Mouse (Mus musculus): Measurements from ENCODE around the gene Lekr1. TPM values are rescaled to one million over a fixed set of nuclear protein-coding genes. Genes with fewer than 3 reads are reported as not detected.

The Lekr1 gene
- total and polyA plus RNA-seq, 3 experiments, result 1.8 to 2.5 TPM; not detected in 1

DNA sequence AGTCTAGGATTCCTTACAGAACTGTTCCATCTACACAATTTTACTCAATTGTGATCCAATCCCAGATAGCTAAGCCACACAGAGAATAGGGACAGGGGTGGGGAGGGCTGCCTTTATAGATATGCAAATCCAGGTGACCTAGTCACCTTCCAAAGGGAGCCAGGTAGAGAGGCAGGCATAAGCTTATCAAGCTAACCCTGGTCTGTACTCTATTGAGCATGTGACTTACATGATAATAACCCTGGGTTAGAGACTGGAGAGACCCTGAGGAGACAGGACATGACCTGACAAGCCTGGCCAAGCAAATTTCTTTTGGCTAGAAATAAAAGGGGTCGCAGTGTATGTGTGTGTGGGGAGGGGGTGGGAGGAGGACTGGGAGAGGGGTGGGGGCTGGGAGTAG, 17.1 kb upstream of the Lekr1 start:
- Histone ChIP-seq H3K4me1 (ENCODE audit: control insufficient read depth in 1 of 2, insufficient read depth in 2 of 2, low read length in 2 of 2) (no peaks in the 10 kb centered on the region), H3K9me3 (replicated peaks; ENCODE audit: insufficient read depth, low read length) (no peaks in the 10 kb centered on the region), H3K9ac (ENCODE audit: control insufficient read depth, low read depth, low read length, poor library complexity, severe bottlenecking) (no peak overlapping the region), H3K4me3 (ENCODE audit: control insufficient read depth in 1 of 2, insufficient read depth in 1 of 2, low read depth in 2 of 2, low read length in 2 of 2) (no peak overlapping the region), H3K27ac (ENCODE audit: control insufficient read depth, low read depth, low read length) (no peak overlapping the region), H3K36me3 (ENCODE audit: control insufficient read depth in 1 of 2, insufficient read depth in 2 of 2, low read length in 2 of 2) (no peaks in the 10 kb centered on the region), H3K79me2 (ENCODE audit: control insufficient read depth, insufficient read depth, low read length, poor library complexity) (no peaks in the 10 kb centered on the region), H3K27me3 (ENCODE audit: control insufficient read depth in 1 of 2, insufficient read depth in 2 of 2, low read length in 2 of 2) (peaks cover 5 to 17% of the 10 kb centered on the region in 2 experiments)
- DNase-seq (ENCODE audit: low read depth, low spot score), result no peak
- TF ChIP-seq E2F4 (IDR thresholded peaks at IDR 0.05; ENCODE audit: borderline replicate concordance, low read depth, low read length) (no peak), MAFK (IDR thresholded peaks at IDR 0.05; ENCODE audit: borderline replicate concordance, low read depth, low read length) (no peak), USF2 (IDR thresholded peaks at IDR 0.05; ENCODE audit: borderline replicate concordance in 1 of 2, insufficient read depth in 1 of 2, low read depth in 1 of 2, low read length in 2 of 2) (no peak), POLR2A (IDR thresholded peaks at IDR 0.05; ENCODE audit: control insufficient read depth in 1 of 2, insufficient read depth in 1 of 2, low read depth in 1 of 2, low read length in 2 of 2, poor library complexity in 1 of 2) (no peak), ETS1 (IDR thresholded peaks at IDR 0.05; ENCODE audit: low read depth, low read length) (no peak), USF1 (IDR thresholded peaks at IDR 0.05; ENCODE audit: low read depth, low read length) (no peak), SIN3A (IDR thresholded peaks at IDR 0.05; ENCODE audit: low read length) (no peak), EP300 (IDR thresholded peaks at IDR 0.05; ENCODE audit: low read depth in 1 of 2, low read length in 2 of 2) (no peak), POLR2AphosphoS2 (IDR thresholded peaks at IDR 0.05; ENCODE audit: low read length) (no peak), JUND (IDR thresholded peaks at IDR 0.05; ENCODE audit: low read depth, low read length) (no peak), MYB (IDR thresholded peaks at IDR 0.05; ENCODE audit: low read depth, low read length) (no peak), TAL1 (IDR thresholded peaks at IDR 0.05; ENCODE audit: low read length) (no peak), ZKSCAN1 (IDR thresholded peaks at IDR 0.05; ENCODE audit: low read depth, low read length) (no peak), CHD1 (IDR thresholded peaks at IDR 0.05; ENCODE audit: low read depth, low read length) (no peak), RAD21 (IDR thresholded peaks at IDR 0.05; ENCODE audit: low read depth, low read length) (no peak), GABPA (IDR thresholded peaks at IDR 0.05; ENCODE audit: low read depth, low read length) (no peak), MEF2A (IDR thresholded peaks at IDR 0.05; ENCODE audit: extremely low read depth, insufficient replicate concordance, low read depth, low read length, poor library complexity, severe bottlenecking) (no peak), TCF12 (IDR thresholded peaks at IDR 0.05; ENCODE audit: low read depth, low read length) (no peak), ZC3H11A (IDR thresholded peaks at IDR 0.05; ENCODE audit: low read depth, low read length) (no peak), MAZ (IDR thresholded peaks at IDR 0.05; ENCODE audit: low read depth, low read length) (no peak)

DNA sequence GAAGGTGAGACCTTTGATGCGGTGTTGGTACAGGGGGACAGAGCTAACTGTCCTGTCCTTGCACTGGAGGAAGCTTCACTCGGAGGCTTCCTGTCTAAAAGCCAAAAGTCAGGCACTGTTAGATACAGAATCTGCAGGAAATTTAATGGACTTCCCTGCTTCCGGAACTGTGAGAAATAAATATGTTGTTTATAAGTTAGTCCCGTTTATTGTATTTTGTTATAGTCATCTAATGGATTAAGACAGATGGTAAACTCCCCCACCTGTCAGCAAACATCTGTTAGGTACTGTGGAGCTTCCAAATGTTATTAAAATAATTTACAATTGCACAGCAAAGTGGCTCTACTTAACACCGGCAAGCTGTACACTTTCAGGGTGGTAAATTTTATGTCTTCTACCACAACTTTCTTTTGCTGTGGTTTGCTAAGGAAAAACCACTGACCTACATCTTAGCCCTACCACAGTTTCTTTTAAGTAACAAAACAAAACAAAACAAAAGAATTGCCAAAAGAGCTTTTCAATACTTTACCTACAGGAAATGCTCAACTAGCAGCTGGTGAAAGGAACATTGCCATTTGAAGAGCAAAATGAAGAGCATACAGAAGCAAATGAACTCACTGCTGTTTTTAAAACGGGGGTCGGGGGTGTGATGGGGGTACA, 15.7 kb upstream of the Lekr1 start:
- DNase-seq (ENCODE audit: low read depth, low spot score), result no peak
- H3K9me3 ChIP-seq (replicated peaks; ENCODE audit: insufficient read depth, low read length), result no peaks in the 10 kb centered on the region
- no peak for TF ChIP-seq GATA1 (IDR thresholded peaks at IDR 0.05; ENCODE audit: low read depth, low read length)
- no peak for TF ChIP-seq ETS1 (IDR thresholded peaks at IDR 0.05; ENCODE audit: low read depth, low read length)
- TF ChIP-seq SIN3A (IDR thresholded peaks at IDR 0.05; ENCODE audit: low read length), result no peak
- no peak for TF ChIP-seq MXI1 (IDR thresholded peaks at IDR 0.05; ENCODE audit: low read depth, low read length)
- no peak for TF ChIP-seq JUND (IDR thresholded peaks at IDR 0.05; ENCODE audit: low read depth, low read length)
- no peak for TF ChIP-seq USF2 (IDR thresholded peaks at IDR 0.05; ENCODE audit: borderline replicate concordance in 1 of 2, insufficient read depth in 1 of 2, low read depth in 1 of 2, low read length in 2 of 2)
- TF ChIP-seq POLR2AphosphoS5 (IDR thresholded peaks at IDR 0.05; ENCODE audit: borderline replicate concordance, low read depth, low read length), result no peak
- no peak for TF ChIP-seq TAL1 (IDR thresholded peaks at IDR 0.05; ENCODE audit: low read length)
- no peak for TF ChIP-seq E2F4 (IDR thresholded peaks at IDR 0.05; ENCODE audit: borderline replicate concordance, low read depth, low read length)
- no peak for TF ChIP-seq UBTF (IDR thresholded peaks at IDR 0.05; ENCODE audit: borderline replicate concordance, insufficient read depth, low read depth, low read length)
- TF ChIP-seq ZNF384 (IDR thresholded peaks at IDR 0.05; ENCODE audit: low read depth, low read length), result no peak
- TF ChIP-seq MEF2A (IDR thresholded peaks at IDR 0.05; ENCODE audit: extremely low read depth, insufficient replicate concordance, low read depth, low read length, poor library complexity, severe bottlenecking), result no peak
- TF ChIP-seq MAFK (IDR thresholded peaks at IDR 0.05; ENCODE audit: borderline replicate concordance, low read depth, low read length), result no peak
- no peak for TF ChIP-seq HCFC1 (IDR thresholded peaks at IDR 0.05; ENCODE audit: low read depth, low read length)
- TF ChIP-seq CHD1 (IDR thresholded peaks at IDR 0.05; ENCODE audit: low read depth, low read length), result no peak
- H3K27ac ChIP-seq (ENCODE audit: control insufficient read depth, low read depth, low read length), result no peak overlapping the region
- H3K27me3 ChIP-seq (ENCODE audit: control insufficient read depth in 1 of 2, insufficient read depth in 2 of 2, low read length in 2 of 2), result peaks cover 7 to 17% of the 10 kb centered on the region in 2 experiments
- no peaks in the 10 kb centered on the region for H3K79me2 ChIP-seq (ENCODE audit: control insufficient read depth, insufficient read depth, low read length, poor library complexity)
- H3K9ac ChIP-seq (ENCODE audit: control insufficient read depth, low read depth, low read length, poor library complexity, severe bottlenecking), result no peak overlapping the region
- no peaks in the 10 kb centered on the region for H3K36me3 ChIP-seq (ENCODE audit: control insufficient read depth in 1 of 2, insufficient read depth in 2 of 2, low read length in 2 of 2)
- H3K4me1 ChIP-seq (ENCODE audit: control insufficient read depth in 1 of 2, insufficient read depth in 2 of 2, low read length in 2 of 2), result no peaks in the 10 kb centered on the region
- no peak overlapping the region for H3K4me3 ChIP-seq (ENCODE audit: control insufficient read depth in 1 of 2, insufficient read depth in 1 of 2, low read depth in 2 of 2, low read length in 2 of 2)

Measured in MEL (cell line).